Mouse (Mus musculus) gastrocnemius, postnatal 25 days (tissue): ENCODE measurements around the gene Myh9. TPM values are rescaled to one million over a fixed set of nuclear protein-coding genes. Genes with fewer than 3 reads are reported as not detected.
"Not testable (repeated sequence)": the region's sequence is repeated elsewhere in the genome, so short reads cannot be mapped to it uniquely, and the experiment has no call there.

Experiments
- DNase-seq: peaks from one replicate; pipeline ENCODE4 v3.0.0; 2022
- total RNA-seq, 2 experiments: library from RNA; stranded (reverse); gene quantifications; 1 replicate in 1 of 2; 2 replicates in 1 of 2; pipeline ENCODE4 v1.2.3; 2021

The Myh9 gene
- total RNA-seq, 2 experiments from 2014 or later: 51.0 to 72.0 TPM

- no peak for DNase-seq
Measured at GRCm38 (mm10) chr15:77755132-77755531, 86.8 kb downstream of the Myh9 start.

GRCm38 (mm10) chr15:77752443-77752842 is 89.5 kb downstream of the Myh9 start:
- DNase-seq: no peak

GRCm38 (mm10) chr15:77750461-77750860 is 91.5 kb downstream of the Myh9 start:
- no peak for DNase-seq

- DNase-seq: no peak
Measured at GRCm38 (mm10) chr15:77749717-77750116, 92.3 kb downstream of the Myh9 start.

GRCm38 (mm10) chr15:77748414-77748813 is 93.6 kb downstream of the Myh9 start:
- no peak for DNase-seq

- no peak for DNase-seq
Measured at GRCm38 (mm10) chr15:77746326-77746725, 95.6 kb downstream of the Myh9 start.

- DNase-seq: no peak
Measured at GRCm38 (mm10) chr15:77745081-77745480, 96.9 kb downstream of the Myh9 start.

- no peak for DNase-seq
Measured at GRCm38 (mm10) chr15:77744632-77745031, 97.3 kb downstream of the Myh9 start.

GRCm38 (mm10) chr15:77741556-77741955 is 100.4 kb downstream of the Myh9 start:
- not testable (repeated sequence) for DNase-seq

- DNase-seq: no peak
Measured at GRCm38 (mm10) chr15:77740511-77741297, 101.3 kb downstream of the Myh9 start.

- DNase-seq: not testable (repeated sequence)
Measured at GRCm38 (mm10) chr15:77733903-77734302, 108.1 kb downstream of the Myh9 start.

GRCm38 (mm10) chr15:77733380-77733779 is 108.6 kb downstream of the Myh9 start:
- DNase-seq: not testable (repeated sequence)

- DNase-seq: not testable (repeated sequence)
Measured at GRCm38 (mm10) chr15:77732851-77733250, 109.1 kb downstream of the Myh9 start.

- DNase-seq: no peak
Measured at GRCm38 (mm10) chr15:77731605-77732004, 110.4 kb downstream of the Myh9 start.

- not testable (repeated sequence) for DNase-seq
Measured at GRCm38 (mm10) chr15:77728739-77729138, 113.2 kb downstream of the Myh9 start, which contains the start of gene Apol9b. Gene Apol9b (plus strand): TSS chr15:77729039.

- not testable (repeated sequence) for DNase-seq
Measured at GRCm38 (mm10) chr15:77727745-77728144, 114.2 kb downstream of the Myh9 start.

GRCm38 (mm10) chr15:77727139-77727538 is 114.8 kb downstream of the Myh9 start:
- DNase-seq: not testable (repeated sequence)

GRCm38 (mm10) chr15:77725393-77726020 is 116.5 kb downstream of the Myh9 start:
- not testable (repeated sequence) for DNase-seq

GRCm38 (mm10) chr15:77724208-77724911 is 117.6 kb downstream of the Myh9 start:
- DNase-seq: not testable (repeated sequence)

GRCm38 (mm10) chr15:77721509-77721908 is 120.5 kb downstream of the Myh9 start:
- DNase-seq: not testable (repeated sequence)

- not testable (repeated sequence) for DNase-seq
Measured at GRCm38 (mm10) chr15:77718240-77718639, 123.7 kb downstream of the Myh9 start.
